Mouse (Mus musculus) forebrain, postnatal 0 days (tissue): ENCODE results near the gene Gm10945. TPM values are rescaled to one million over a fixed set of nuclear protein-coding genes. Genes with fewer than 3 reads are reported as not detected.

Experiments
- ATAC-seq: fragments of 200-750 bp; cut with Nextera tagmentation; 2 replicates; pipeline ENCODE4 v1.8.0; 2017; ENCODE audit warnings: mild to moderate bottlenecking, moderate library complexity
- DNase-seq: peaks from one replicate; pipeline ENCODE4 v3.0.0-alpha.2; 2015
- H3K27ac ChIP-seq: fragments of 300-500 bp; sonication (generic); 2 replicates; pipeline ENCODE4 v1.5.1; 2014; ENCODE audit warnings: low read depth, mild to moderate bottlenecking, antibody characterized with exemption, low read length, moderate library complexity, mixed read lengths
- H3K27me3 ChIP-seq: fragments of 300-500 bp; sonication (generic); 2 replicates; pipeline ENCODE4 v1.6.1; 2014; ENCODE audit warnings: mild to moderate bottlenecking, low read length, mixed read lengths; ENCODE audit not compliant: insufficient read depth
- H3K36me3 ChIP-seq: fragments of 300-500 bp; sonication (generic); 2 replicates; pipeline ENCODE4 v1.6.1; 2014; ENCODE audit warnings: mild to moderate bottlenecking, moderate library complexity; ENCODE audit not compliant: insufficient read depth
- H3K4me1 ChIP-seq: fragments of 300-500 bp; sonication (generic); 2 replicates; pipeline ENCODE4 v1.6.1; 2014; ENCODE audit warnings: antibody characterized with exemption; ENCODE audit not compliant: insufficient read depth
- H3K4me2 ChIP-seq: fragments of 300-500 bp; sonication (generic); 2 replicates; pipeline ENCODE4 v1.6.1; 2014; ENCODE audit warnings: low read depth, mild to moderate bottlenecking, moderate library complexity
- H3K4me3 ChIP-seq: fragments of 300-500 bp; sonication (generic); 2 replicates; pipeline ENCODE4 v1.5.1; 2014; ENCODE audit warnings: low read depth, low read length, mixed read lengths
- H3K9ac ChIP-seq: fragments of 300-500 bp; sonication (generic); 2 replicates; pipeline ENCODE4 v1.6.1; 2014; ENCODE audit warnings: mild to moderate bottlenecking
- H3K9me3 ChIP-seq: fragments of 300-500 bp; sonication (generic); 2 replicates; pipeline ENCODE4 v1.6.1; 2016; ENCODE audit warnings: low read length
- CTCF ChIP-seq: sonication (generic); IDR thresholded peaks from 2 replicates; pipeline ENCODE4 v1.5.1; 2016; ENCODE audit warnings: antibody characterized with exemption, control low read depth, low read depth
- WGBS: fragments of 180-500 bp; shearing (Covaris S2); extraction: QIAGEN DNeasy Blood & Tissue Kit; methylation state at CpG from one replicate; pipeline ENCODE4 v1.1.7; 2014; 5-methylcytosine and 5-hydroxymethylcytosine counted together
- polyA plus RNA-seq: library from polyadenylated mRNA; unstranded; fragments of >200 nt; fragmentation: Nextera tagmentation; extraction: Ambion mirVana; gene quantifications from 2 replicates; pipeline ENCODE4 v1.2.1, GENCODE M21; 2015
- total RNA-seq: library from RNA; depleted of rRNA; stranded (reverse); fragments of >200 nt; gene quantifications from 2 replicates; pipeline ENCODE4 v1.2.3, GENCODE M21; 2014; rRNA removed

Gene Gm10945
- total RNA-seq (not detected in 2 replicates), polyA plus RNA-seq (not detected in 2 replicates)

- no peaks in the 10 kb centered on the region for H3K36me3 ChIP-seq
- 91% methylated on average over 2 of the region's 2 CpGs for WGBS
These were observed at the start of gene Gm10945 for GRCm38 (mm10) chr10:6761287-6761811. Gene Gm10945 (minus strand): TSS chr10:6761761.

DNA sequence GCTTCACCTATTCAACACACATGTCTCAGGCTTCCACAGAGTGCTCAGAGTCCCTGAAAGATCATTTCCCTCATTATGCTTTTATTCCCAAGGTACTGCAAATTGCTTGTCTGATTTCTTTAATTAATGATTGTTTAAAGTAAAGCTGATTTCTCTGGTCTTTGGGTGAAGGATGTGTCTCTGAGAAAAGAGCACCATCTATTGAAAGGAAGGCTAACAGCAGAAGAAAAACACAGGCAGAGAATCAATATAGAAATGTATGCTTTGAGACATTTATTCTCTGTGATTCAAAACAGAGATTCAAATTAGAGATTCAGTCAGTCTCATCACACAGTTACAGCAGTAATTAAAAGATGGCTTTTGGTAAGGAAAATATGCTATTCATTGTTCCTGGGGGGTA, 28.7 kb upstream of the Gm10945 start:
- H3K36me3 ChIP-seq: no peaks in the 10 kb centered on the region
- TF ChIP-seq CTCF: peak; percentile 62
- no peak for ATAC-seq
- H3K27ac ChIP-seq: no peak overlapping the region
- H3K9me3 ChIP-seq: no peaks in the 10 kb centered on the region
- peak overlapping the region; percentile 41 for H3K4me3 ChIP-seq
- 0 out of 2 replicates have a peak, but pooled peaks cover 3% of the 10 kb centered on the region for H3K27me3 ChIP-seq
- no peaks in the 10 kb centered on the region for H3K4me1 ChIP-seq
- peak; percentile 35 for DNase-seq
- H3K9ac ChIP-seq: no peak overlapping the region
- H3K4me2 ChIP-seq: peak overlapping the region; percentile 54; the same call in 1 of the 2 replicates

More at GRCm38 (mm10) chr10:6761287-6761811, at the start of gene Gm10945:
- Histone ChIP-seq H3K27me3 (no peaks in the 10 kb centered on the region), H3K4me2 (no peak within 1 kb of the TSS), H3K4me3 (no peak within 1 kb of the TSS), H3K4me1 (no peaks in the 10 kb centered on the region), H3K27ac (no peak within 1 kb of the TSS), H3K9ac (no peak within 1 kb of the TSS), H3K9me3 (no peaks in the 10 kb centered on the region)
- TF ChIP-seq CTCF: no peak
- no peak for ATAC-seq
- no peak for DNase-seq

DNA sequence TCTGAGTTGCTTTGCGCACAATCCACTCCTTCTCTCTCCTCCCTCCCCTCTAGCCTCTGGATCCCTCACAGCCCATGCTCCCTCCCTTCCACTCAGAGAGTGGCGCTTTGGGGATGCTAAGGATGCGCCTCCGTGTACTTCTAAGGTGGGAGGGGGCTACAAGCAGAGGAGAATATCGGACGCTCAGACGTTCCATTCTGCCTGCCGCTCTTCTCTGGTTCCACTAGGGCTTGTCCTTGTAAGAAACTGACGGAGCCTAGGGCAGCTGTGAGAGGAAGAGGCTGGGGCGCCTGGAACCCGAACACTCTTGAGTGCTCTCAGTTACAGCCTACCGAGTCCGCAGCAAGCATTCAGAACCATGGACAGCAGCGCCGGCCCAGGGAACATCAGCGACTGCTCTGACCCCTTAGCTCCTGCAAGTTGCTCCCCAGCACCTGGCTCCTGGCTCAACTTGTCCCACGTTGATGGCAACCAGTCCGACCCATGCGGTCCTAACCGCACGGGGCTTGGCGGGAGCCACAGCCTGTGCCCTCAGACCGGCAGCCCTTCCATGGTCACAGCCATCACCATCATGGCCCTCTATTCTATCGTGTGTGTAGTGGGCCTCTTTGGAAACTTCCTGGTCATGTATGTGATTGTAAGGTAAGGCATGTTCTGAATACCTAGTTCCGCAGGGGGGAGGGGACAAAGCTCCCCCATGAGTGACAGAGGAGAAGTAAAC, 27.1 kb upstream of the Gm10945 start:
- H3K36me3 ChIP-seq: no peaks in the 10 kb centered on the region
- TF ChIP-seq CTCF: peak; percentile 22; the same call in 1 of the 2 replicates
- H3K4me3 ChIP-seq: peak overlapping the region; percentile 41
- H3K4me1 ChIP-seq: no peaks in the 10 kb centered on the region
- ATAC-seq: peak; percentile 87
- no peak overlapping the region; the same call in 1 of the 2 replicates for H3K27ac ChIP-seq
- WGBS: 6% methylated on average over 25 of the region's 25 CpGs
- H3K9ac ChIP-seq: peak overlapping the region; percentile 47
- H3K27me3 ChIP-seq: 0 out of 2 replicates have a peak, but pooled peaks cover 3% of the 10 kb centered on the region
- no peaks in the 10 kb centered on the region for H3K9me3 ChIP-seq
- peak; percentile 53 for DNase-seq
- peak overlapping the region; percentile 54 for H3K4me2 ChIP-seq

DNA sequence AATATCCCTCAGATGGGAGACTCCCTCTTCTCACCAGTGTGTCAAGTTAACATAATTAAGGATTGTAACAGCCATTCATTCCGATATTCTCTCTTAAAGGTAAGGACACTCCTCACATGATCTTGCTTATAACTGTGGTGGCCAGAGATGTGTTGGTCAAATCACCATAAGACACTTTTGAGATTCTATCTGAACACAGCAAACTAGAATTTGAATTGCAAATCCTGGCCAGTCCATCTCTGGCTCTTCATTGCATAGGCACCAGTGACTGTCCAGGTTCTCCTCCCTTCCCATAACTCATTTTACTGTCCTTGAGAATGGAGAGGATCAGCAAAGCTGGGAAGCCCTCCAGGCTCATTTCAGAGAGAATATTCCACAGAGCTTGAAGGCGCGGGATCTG, 3.4 kb downstream of the Gm10945 start, which contains the start of gene Oprm1:
Oprm1 (plus strand) TSS at position 301 of the 400 bp plus-strand sequence.
- no peak for DNase-seq
- no peak within 1 kb of the TSS for H3K4me2 ChIP-seq
- no peaks in the 10 kb centered on the region for H3K9me3 ChIP-seq
- no peak within 1 kb of the TSS for H3K4me3 ChIP-seq
- ATAC-seq: no peak
- no peaks in the 10 kb centered on the region for H3K36me3 ChIP-seq
- no peaks in the 10 kb centered on the region for H3K4me1 ChIP-seq
- no peak within 1 kb of the TSS for H3K9ac ChIP-seq
- TF ChIP-seq CTCF: no peak
- no peak within 1 kb of the TSS for H3K27ac ChIP-seq
- 95% methylated on average over 3 of the region's 3 CpGs for WGBS
- no peaks in the 10 kb centered on the region for H3K27me3 ChIP-seq

- Histone ChIP-seq H3K4me1 (no peaks in the 10 kb centered on the region), H3K36me3 (no peaks in the 10 kb centered on the region), H3K9ac (no peak overlapping the region), H3K27me3 (no peaks in the 10 kb centered on the region), H3K9me3 (no peaks in the 10 kb centered on the region), H3K27ac (no peak overlapping the region), H3K4me2 (no peak overlapping the region), H3K4me3 (no peak overlapping the region)
- no peak for TF ChIP-seq CTCF
- ATAC-seq: no peak
- WGBS: 92% methylated on average over 5 of the region's 5 CpGs
- DNase-seq: no peak
These were observed 8.2 kb downstream of the Gm10945 start for GRCm38 (mm10) chr10:6753375-6753774.

DNA sequence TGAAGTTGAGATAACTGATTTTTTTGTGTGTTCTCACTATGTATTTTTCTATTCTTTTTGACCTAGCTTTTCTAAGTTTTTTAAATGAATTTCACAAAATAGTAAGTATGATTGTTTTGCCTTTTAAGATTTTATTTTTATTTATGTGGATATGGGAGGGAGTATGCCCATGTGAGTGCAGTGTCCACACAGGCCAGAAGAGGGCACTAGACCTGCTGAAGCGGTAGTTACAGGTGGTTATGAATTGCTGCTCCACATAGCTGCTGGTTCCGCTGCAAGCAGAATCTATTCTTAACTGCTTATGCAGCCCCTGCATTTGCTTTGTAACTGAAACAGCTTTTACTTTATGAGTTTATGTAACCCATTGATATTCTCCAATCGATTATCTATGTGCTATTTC, 33.1 kb downstream of the Gm10945 start:
- Histone ChIP-seq H3K4me1 (no peaks in the 10 kb centered on the region), H3K9ac (no peak overlapping the region), H3K27ac (no peak overlapping the region), H3K4me2 (no peak overlapping the region), H3K4me3 (no peak overlapping the region), H3K27me3 (no peaks in the 10 kb centered on the region), H3K9me3 (no peaks in the 10 kb centered on the region), H3K36me3 (no peaks in the 10 kb centered on the region)
- peak; percentile 15 for TF ChIP-seq CTCF
- ATAC-seq (no peak), DNase-seq (no peak)
- WGBS: 94% methylated on average over 3 of the region's 3 CpGs

GRCm38 (mm10) chr10:6723765-6724164, 37.8 kb downstream of the Gm10945 start:
- 50% methylated on average over 1 of the region's 1 CpGs for WGBS
- Histone ChIP-seq H3K27me3 (no peaks in the 10 kb centered on the region), H3K4me1 (no peaks in the 10 kb centered on the region), H3K4me2 (no peak overlapping the region), H3K9me3 (no peaks in the 10 kb centered on the region), H3K9ac (no peak overlapping the region), H3K4me3 (no peak overlapping the region), H3K27ac (no peak overlapping the region), H3K36me3 (no peaks in the 10 kb centered on the region)
- DNase-seq (peak; percentile 14), ATAC-seq (peak; percentile 61; the same call in 1 of the 2 replicates)
- no peak for TF ChIP-seq CTCF
